Mouse (Mus musculus) bone marrow macrophage, adult 2 months (primary cell): ENCODE data around the gene Slc12a4. TPM values are rescaled to one million over a fixed set of nuclear protein-coding genes. Genes with fewer than 3 reads are reported as not detected.
A peak's percentile ranks its signal among the peaks of the same experiment; 100 is the strongest.
"Not testable (repeated sequence)": the region's sequence is repeated elsewhere in the genome, so short reads cannot be mapped to it uniquely, and the experiment has no call there.

ENCODE experiments used
- H3K27ac ChIP-seq: 2 replicates; pipeline ENCODE4 v1.5.1; 2012; ENCODE audit warnings: low read depth, low read length; ENCODE audit not compliant: insufficient read depth
- H3K4me1 ChIP-seq: 2 replicates; pipeline ENCODE4 v1.6.1; 2012; ENCODE audit warnings: low read length; ENCODE audit not compliant: control insufficient read depth, insufficient read depth
- H3K4me3 ChIP-seq: 2 replicates; pipeline ENCODE4 v1.5.1; 2012; ENCODE audit warnings: mild to moderate bottlenecking, low read length, moderate library complexity; ENCODE audit not compliant: insufficient read depth
- CTCF ChIP-seq: IDR thresholded peaks from 2 replicates; pipeline ENCODE4 v1.5.1; 2012; ENCODE audit warnings: low read depth, mild to moderate bottlenecking, low read length, moderate library complexity
- POLR2A ChIP-seq: IDR thresholded peaks from 2 replicates; pipeline ENCODE4 v1.6.1; 2012; ENCODE audit warnings: mild to moderate bottlenecking, low read depth, low read length, borderline replicate concordance
- polyA plus RNA-seq: library from polyadenylated mRNA; stranded (reverse); fragments of >200 nt; gene quantifications from 2 replicates; pipeline ENCODE4 v1.2.4, GENCODE M21; 2012; ENCODE audit not compliant: missing spikeins, insufficient read depth, insufficient read length

The Slc12a4 gene
- polyA plus RNA-seq: 19.6 and 27.5 TPM in 2 replicates

- Histone ChIP-seq H3K4me3 (peak within 1 kb of the TSS; percentile 88), H3K27ac (no peak within 1 kb of the TSS), H3K4me1 (peaks cover 5% of the 10 kb centered on the region; the same call in 1 of the 2 replicates)
- TF ChIP-seq CTCF (no peak), POLR2A (no peak)
These were observed at the start of gene Slc12a4 for GRCm38 (mm10) chr8:105965905-105966341. Gene Slc12a4, minus strand, starts transcription at chr8:105966097.

GRCm38 (mm10) chr8:106012203-106012602 lies 46.3 kb upstream of the Slc12a4 start:
- Histone ChIP-seq H3K4me3 (peak overlapping the region; percentile 84; the same call in 1 of the 2 replicates), H3K4me1 (peaks cover 19% of the 10 kb centered on the region)
- H3K27ac ChIP-seq: not testable (repeated sequence)

- Histone ChIP-seq H3K4me1 (peaks cover 21% of the 10 kb centered on the region), H3K4me3 (peak within 1 kb of the TSS; percentile 84), H3K27ac (peak within 1 kb of the TSS; percentile 49)
- TF ChIP-seq CTCF (no peak), POLR2A (no peak)
These were observed 45.7 kb upstream of the Slc12a4 start, which contains the start of gene Ddx28 for GRCm38 (mm10) chr8:106011643-106011986. Gene Ddx28, minus strand, starts transcription at chr8:106011882.

GRCm38 (mm10) chr8:106010748-106011642 lies 45.1 kb upstream of the Slc12a4 start:
- peak overlapping the region; percentile 84 for H3K4me3 ChIP-seq
- peaks cover 25% of the 10 kb centered on the region for H3K4me1 ChIP-seq
- TF ChIP-seq CTCF (no peak), POLR2A (0 out of 2 replicates have a peak, but pooled peaks have one; percentile 45)
- H3K27ac ChIP-seq: peak overlapping the region; percentile 49

GRCm38 (mm10) chr8:106007891-106008290 lies 42.0 kb upstream of the Slc12a4 start:
- peak overlapping the region; percentile 91 for H3K27ac ChIP-seq
- peaks cover 39% of the 10 kb centered on the region for H3K4me1 ChIP-seq
- H3K4me3 ChIP-seq: not testable (repeated sequence)

GRCm38 (mm10) chr8:106007135-106007534 lies 41.2 kb upstream of the Slc12a4 start:
- H3K4me1 ChIP-seq: peaks cover 39% of the 10 kb centered on the region
- peak overlapping the region; percentile 91 for H3K27ac ChIP-seq
- peak overlapping the region; percentile 23; the same call in 1 of the 2 replicates for H3K4me3 ChIP-seq
- TF ChIP-seq POLR2A (no peak), CTCF (no peak)

GRCm38 (mm10) chr8:106006413-106006812 lies 40.5 kb upstream of the Slc12a4 start:
- Histone ChIP-seq H3K4me3 (no peak overlapping the region), H3K27ac (peak overlapping the region; percentile 91), H3K4me1 (peaks cover 41% of the 10 kb centered on the region)
- TF ChIP-seq CTCF (no peak), POLR2A (no peak)

- H3K4me3 ChIP-seq: no peak within 1 kb of the TSS; the same call in 1 of the 2 replicates
- TF ChIP-seq CTCF: no peak
- no peak for TF ChIP-seq POLR2A
- H3K27ac ChIP-seq: peak within 1 kb of the TSS; percentile 99
- peaks cover 46% of the 10 kb centered on the region for H3K4me1 ChIP-seq
These were observed 40.0 kb upstream of the Slc12a4 start, which contains the start of gene Dpep2nb for GRCm38 (mm10) chr8:106005875-106006274. Gene Dpep2nb, minus strand, starts transcription at chr8:106005975.

GRCm38 (mm10) chr8:106004538-106005207 lies 38.8 kb upstream of the Slc12a4 start:
- H3K27ac ChIP-seq: peak overlapping the region; percentile 99
- H3K4me1 ChIP-seq: peaks cover 42% of the 10 kb centered on the region
- H3K4me3 ChIP-seq: peak overlapping the region; percentile 23; the same call in 1 of the 2 replicates
- TF ChIP-seq POLR2A (no peak), CTCF (no peak)

GRCm38 (mm10) chr8:106001908-106002307 lies 36.0 kb upstream of the Slc12a4 start:
- Histone ChIP-seq H3K27ac (no peak overlapping the region), H3K4me1 (peaks cover 44% of the 10 kb centered on the region), H3K4me3 (no peak overlapping the region)
- TF ChIP-seq POLR2A: no peak
- TF ChIP-seq CTCF: no peak
